Mouse (Mus musculus) embryonic stem cell, embryonic (primary cell): ENCODE measurements at regions not wholly inside any gene's neighbourhood (a gene's known extent, or its start where the extent isn't known, plus 50 kb on each side); places are given as distances from the start of the nearest gene placed in this dataset.

ENCODE experiments used
- CTCF ChIA-PET, 4 experiments: fragments of 300-600 bp in 2 of 4; fragments of 350-600 bp in 2 of 4; sonication (Branson Sonifier 250); formaldehyde crosslinking; loops; one replicate each; lab custom pipeline; 2022; ENCODE audit warnings: inconsistent platforms in 2 of 4; lab: Charles Lee
- POLR2A ChIA-PET, 4 experiments: fragments of 300-600 bp in 2 of 4; fragments of 350-600 bp in 2 of 4; sonication (Branson Sonifier 250); formaldehyde crosslinking; loops; one replicate each; lab custom pipeline; 2022; ENCODE audit warnings: antibody characterized with exemption in 4 of 4, inconsistent platforms in 1 of 4; lab: Charles Lee

GRCm38 (mm10) chr15:12066857-12067211, 50.8 kb upstream of the Zfr start:
- POLR2A ChIA-PET: interaction anchor here in 2 of 4 experiments (0.7 to 1.3 kb wide), 7 partner anchors 26 to 68 kb away, joined by 3 to 5 read pairs (median 3); no protein-coding TSS in a partner anchor

GRCm38 (mm10) chr15:12066176-12066856, 51.3 kb upstream of the Zfr start:
- CTCF ChIA-PET: interaction anchor here in 1 of 4 experiments (0.6 kb wide), 1 partner anchor 50 kb away, joined by 5 read pairs; no protein-coding TSS in a partner anchor
- POLR2A ChIA-PET: interaction anchor here in 2 of 4 experiments (0.7 to 1.3 kb wide), 7 partner anchors 26 to 68 kb away, joined by 3 to 5 read pairs (median 3); no protein-coding TSS in a partner anchor

More at GRCm38 (mm10) chr15:12066857-12067211, 50.8 kb upstream of the Zfr start:
- CTCF ChIA-PET: no interaction called here

GRCm38 (mm10) chr15:12054870-12055269, 58.1 kb upstream of the Sub1 start:
- ChIA-PET CTCF (no interaction called here), POLR2A (interaction anchor here in 1 of 4 experiments (0.8 to 1.6 kb wide), 2 partner anchors 18 to 45 kb away, joined by 3 to 7 read pairs; no protein-coding TSS in a partner anchor)

GRCm38 (mm10) chr15:12053610-12054009, 56.8 kb upstream of the Sub1 start:
- ChIA-PET POLR2A (no interaction called here), CTCF (no interaction called here)

GRCm38 (mm10) chr15:12048965-12049364, 52.2 kb upstream of the Sub1 start:
- ChIA-PET POLR2A (interaction anchor here in 3 of 4 experiments (0.8 to 4.1 kb wide), 9 partner anchors 11 to 63 kb away, joined by 3 to 33 read pairs (median 4); no protein-coding TSS in a partner anchor), CTCF (interaction anchor here in 1 of 4 experiments (1.5 kb wide), 1 partner anchor 11 kb away, joined by 3 read pairs; no protein-coding TSS in a partner anchor)

- ChIA-PET CTCF (interaction anchor here in 2 of 4 experiments (0.6 to 1.0 kb wide), 4 partner anchors 11 to 148 kb away, joined by 3 to 6 read pairs (median 4); no protein-coding TSS in a partner anchor), POLR2A (interaction anchor here in 3 of 4 experiments (0.9 to 4.1 kb wide), 7 partner anchors 8 to 62 kb away, joined by 3 to 33 read pairs (median 4); no protein-coding TSS in a partner anchor)
Observed at GRCm38 (mm10) chr15:12048214-12048507, 51.4 kb upstream of the Sub1 start.

GRCm38 (mm10) chr15:12047349-12048213, 50.8 kb upstream of the Sub1 start:
- POLR2A ChIA-PET: interaction anchor here in 2 of 4 experiments (1.0 to 4.1 kb wide), 7 partner anchors 8 to 61 kb away, joined by 3 to 33 read pairs (median 5); no protein-coding TSS in a partner anchor
- CTCF ChIA-PET: interaction anchor here in 2 of 4 experiments (0.6 to 1.0 kb wide), 3 partner anchors 10 to 148 kb away, joined by 3 to 4 read pairs (median 4); no protein-coding TSS in a partner anchor
